Mouse (Mus musculus) brain, embryonic 18.5 days (tissue): Measurements from ENCODE around the gene Gm4559.
"Not testable (repeated sequence)": the region's sequence is repeated elsewhere in the genome, so short reads cannot be mapped to it uniquely, and the experiment has no call there.

Source experiments
- DNase-seq: peaks from one replicate; pipeline ENCODE4 v3.0.0-alpha.2; 2012; ENCODE audit warnings: low read depth, low spot score

Gene Gm4559

GRCm38 (mm10) chr7:142274263-142274662 lies at the start of gene Gm4559:
Gene Gm4559, minus strand, starts transcription at chr7:142274363.
- not testable (repeated sequence) for DNase-seq

- no peak for DNase-seq
Observed at GRCm38 (mm10) chr7:142323396-142324117, 49.4 kb upstream of the Gm4559 start.

DNA sequence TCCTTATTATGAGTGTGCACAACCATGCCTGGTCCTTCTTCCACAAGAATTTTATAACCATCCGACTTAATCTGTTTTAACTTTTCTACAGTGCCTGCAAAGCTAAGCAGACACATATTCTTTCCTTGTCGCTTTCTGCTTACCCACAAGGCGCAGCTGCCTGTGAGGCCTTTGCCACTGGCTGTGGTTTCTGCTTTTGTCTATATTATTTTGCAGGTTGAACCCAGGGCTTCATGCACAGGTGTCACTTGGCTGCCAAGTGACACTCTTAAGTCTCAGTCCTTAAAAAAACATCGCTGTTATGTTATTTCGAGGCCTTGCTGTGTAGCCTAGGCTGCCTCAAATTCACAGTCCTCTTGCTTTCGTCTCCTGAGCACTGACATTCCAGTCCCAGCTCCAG lies 48.5 kb upstream of the Gm4559 start:
- DNase-seq = no peak

GRCm38 (mm10) chr7:142321637-142322306 lies 47.6 kb upstream of the Gm4559 start:
- not testable (repeated sequence) for DNase-seq

- DNase-seq = no peak
Observed at GRCm38 (mm10) chr7:142320906-142321305, 46.7 kb upstream of the Gm4559 start.

GRCm38 (mm10) chr7:142319124-142319523 lies 45.0 kb upstream of the Gm4559 start:
- DNase-seq = no peak

- DNase-seq = no peak
Observed at GRCm38 (mm10) chr7:142317216-142317615, 43.1 kb upstream of the Gm4559 start.

GRCm38 (mm10) chr7:142316558-142316957 lies 42.4 kb upstream of the Gm4559 start:
- peak; percentile 22 for DNase-seq

GRCm38 (mm10) chr7:142314600-142315285 lies 40.6 kb upstream of the Gm4559 start:
- no peak for DNase-seq

- not testable (repeated sequence) for DNase-seq
Observed at GRCm38 (mm10) chr7:142303929-142304328, 29.8 kb upstream of the Gm4559 start.

GRCm38 (mm10) chr7:142303249-142303648 lies 29.1 kb upstream of the Gm4559 start, which contains the start of gene Krtap5-4:
Gene Krtap5-4, plus strand, starts transcription at chr7:142303549.
- no peak for DNase-seq

GRCm38 (mm10) chr7:142297018-142297417 lies 22.9 kb upstream of the Gm4559 start, which contains the start of gene Krtap5-1:
Gene Krtap5-1, minus strand, starts transcription at chr7:142297118.
- DNase-seq = not testable (repeated sequence)

DNA sequence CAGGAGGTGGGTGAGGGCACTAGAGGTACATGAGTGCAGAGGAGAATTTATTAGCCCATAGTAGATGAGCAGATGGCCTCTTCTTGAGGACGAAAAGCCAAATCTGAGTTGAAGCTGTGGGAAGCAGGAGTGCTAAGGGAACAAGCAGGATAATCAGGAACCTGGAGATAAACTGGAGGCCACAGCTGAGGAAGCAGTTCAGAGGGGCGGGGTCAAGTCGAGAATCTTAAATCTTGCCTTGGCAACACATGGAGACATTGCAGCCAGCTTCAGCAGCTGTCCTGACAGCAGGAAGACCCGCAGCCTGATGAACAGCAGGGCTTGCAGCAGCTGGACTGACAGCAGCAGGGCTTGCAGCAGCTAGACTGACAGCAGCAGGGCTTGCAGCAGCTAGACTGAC lies 21.9 kb upstream of the Gm4559 start:
- DNase-seq = not testable (repeated sequence)

DNA sequence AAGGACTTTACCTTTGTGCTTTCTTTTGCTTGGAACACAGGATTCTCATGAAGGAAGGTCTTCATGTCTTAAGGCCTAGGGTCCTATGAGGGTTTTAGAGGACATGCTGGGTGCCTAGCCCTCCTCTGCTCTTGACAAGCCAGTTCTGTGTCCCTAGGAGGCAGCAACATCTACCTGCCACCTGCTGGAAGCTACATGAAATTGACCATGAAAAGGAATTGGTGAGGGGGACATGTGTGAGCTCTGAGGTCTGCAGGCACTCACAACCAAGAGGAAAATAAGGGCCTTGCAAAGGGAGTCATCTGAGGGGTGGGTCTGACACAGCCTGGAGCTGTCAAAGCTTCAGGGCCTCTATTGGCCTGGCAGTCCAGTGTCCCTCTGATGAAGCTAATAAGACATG lies 21.3 kb upstream of the Gm4559 start:
- no peak for DNase-seq

DNA sequence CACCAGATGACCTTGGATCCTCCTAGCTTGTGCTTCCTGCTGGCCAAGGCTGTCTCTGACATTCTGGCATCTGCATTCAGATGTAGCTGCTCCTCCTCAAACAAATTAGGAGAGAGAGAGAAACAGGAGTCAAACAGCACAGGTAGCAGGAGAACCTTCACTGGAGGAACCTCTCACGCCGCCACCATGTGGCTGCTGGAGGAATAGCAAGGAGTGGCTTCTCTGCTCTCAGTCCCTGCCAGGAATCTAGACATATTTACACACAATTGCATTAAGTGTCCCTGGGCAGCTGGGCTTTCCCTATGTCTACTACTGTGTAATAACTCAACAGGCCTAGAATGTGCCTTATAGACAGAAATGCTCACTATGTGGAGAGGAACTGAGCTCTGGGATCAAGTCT lies 19.7 kb upstream of the Gm4559 start:
- DNase-seq = not testable (repeated sequence)

- DNase-seq = not testable (repeated sequence)
Observed at GRCm38 (mm10) chr7:142285910-142286612, 11.9 kb upstream of the Gm4559 start.

GRCm38 (mm10) chr7:142285130-142285835 lies 11.1 kb upstream of the Gm4559 start:
- DNase-seq = peak; percentile 22

GRCm38 (mm10) chr7:142284615-142285080 lies 10.5 kb upstream of the Gm4559 start:
- DNase-seq = peak; percentile 79

DNA sequence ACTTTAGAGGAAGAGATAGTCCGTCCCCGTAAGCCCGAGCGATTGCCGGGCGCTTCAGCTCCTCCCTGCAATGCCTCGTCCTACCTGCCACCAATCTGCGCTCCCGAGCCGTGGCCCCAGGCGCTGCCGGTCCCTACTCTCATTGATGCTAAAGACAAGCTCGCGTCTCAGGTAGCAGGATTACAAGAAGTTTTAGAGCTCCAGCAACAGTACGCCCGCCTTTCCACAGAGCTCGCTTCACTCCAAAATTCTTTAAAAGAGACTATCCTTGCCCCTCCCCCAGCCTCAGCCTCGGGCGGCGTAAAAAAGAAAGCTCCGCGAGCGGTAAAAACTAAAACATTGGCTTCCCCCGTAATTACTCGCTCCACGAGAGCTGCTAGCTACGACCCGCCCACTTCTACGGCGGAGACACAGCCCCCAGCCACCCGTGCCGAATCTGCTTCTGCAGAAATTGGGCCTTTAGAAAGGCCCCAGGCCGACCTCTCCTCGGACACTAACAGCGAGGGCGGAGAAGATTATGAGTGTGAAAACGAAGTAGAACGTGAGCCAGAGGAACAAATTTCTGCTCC lies 9.9 kb upstream of the Gm4559 start:
- DNase-seq = peak; percentile 14

DNA sequence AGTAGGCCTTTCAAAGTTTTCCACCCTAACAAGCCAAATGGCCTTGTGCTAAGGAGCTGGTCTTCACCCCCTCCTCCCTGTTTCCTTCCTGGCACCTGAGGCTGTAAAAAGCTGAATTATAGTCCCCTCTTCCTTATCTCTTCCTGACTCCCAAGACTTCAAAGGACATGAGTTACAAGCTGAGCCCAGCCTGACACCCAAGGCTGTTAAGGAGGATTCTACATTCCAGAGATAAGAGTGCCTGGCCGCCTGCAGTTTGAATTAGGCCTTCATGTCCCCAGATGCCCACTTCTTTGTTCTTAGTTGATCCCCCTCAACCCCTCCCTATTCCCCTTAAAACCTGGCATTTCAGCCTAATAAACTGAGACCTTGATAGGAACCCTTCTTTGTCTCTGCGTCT lies 8.7 kb upstream of the Gm4559 start:
- not testable (repeated sequence) for DNase-seq
